Mouse (Mus musculus) NIH3T3 (cell line): ENCODE measurements around the gene Epha8.
A peak's percentile ranks its signal among the peaks of the same experiment; 100 is the strongest.

Experiments
- DNase-seq: peaks from one replicate; pipeline ENCODE4 v3.0.0-alpha.2; 2012; ENCODE audit warnings: low read depth

Gene Epha8

DNA sequence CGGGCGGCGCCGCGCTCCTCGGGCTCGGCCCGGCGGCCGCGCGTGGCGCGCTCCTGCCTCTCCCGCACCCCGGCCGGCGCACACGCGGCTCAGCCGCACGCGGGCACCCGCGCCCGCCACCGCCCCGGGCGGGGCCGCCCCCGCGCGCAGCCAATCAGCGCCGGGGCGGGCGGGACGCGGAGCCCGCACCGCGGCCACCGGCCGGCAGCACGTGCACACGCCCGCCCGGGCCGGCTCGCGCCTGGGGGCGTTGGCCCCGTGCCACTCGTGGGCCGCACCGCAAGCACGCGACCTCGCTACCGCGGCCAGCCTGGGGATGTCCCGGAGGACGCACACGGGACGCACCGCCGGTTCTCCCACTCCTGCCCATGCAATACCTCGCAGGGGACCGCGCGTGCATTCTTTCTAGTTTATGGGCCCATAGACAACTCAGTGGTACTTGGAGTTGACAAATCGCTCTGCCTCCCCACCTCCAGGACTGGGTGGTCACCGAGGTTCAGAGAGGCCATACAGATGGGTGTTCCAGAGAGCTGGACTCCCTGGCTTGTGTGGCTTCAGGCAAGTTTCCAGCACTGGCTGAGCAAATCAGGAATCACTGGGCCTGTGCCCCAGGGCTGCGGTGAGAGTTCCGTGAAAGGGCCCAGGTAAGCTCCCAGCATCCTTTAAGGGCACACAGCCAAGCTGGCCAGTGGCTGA, at the start of gene Epha8:
Gene Epha8 (minus strand): TSS at position 66 of the 696 bp plus-strand sequence.
- DNase-seq, result no peak

DNA sequence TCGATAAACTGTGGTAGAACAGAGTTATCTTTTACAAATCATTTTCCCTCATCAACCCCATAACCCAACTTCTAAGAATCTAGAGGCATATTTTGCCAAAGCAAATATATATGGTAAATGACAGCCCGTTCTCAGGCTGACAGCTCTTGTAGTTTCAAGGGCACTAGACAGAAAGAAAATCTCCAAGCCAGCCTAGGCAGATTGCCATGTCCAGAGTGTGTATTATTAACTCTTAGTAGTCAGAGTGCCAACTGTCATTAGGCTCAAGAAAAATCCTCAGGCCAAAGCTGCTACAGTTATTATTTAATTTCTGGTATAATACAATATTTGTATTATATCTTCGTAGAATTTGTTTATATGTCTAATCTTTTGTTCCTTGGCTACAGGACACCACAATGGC, 45.2 kb upstream of the Epha8 start:
- DNase-seq, result peak; percentile 36

DNA sequence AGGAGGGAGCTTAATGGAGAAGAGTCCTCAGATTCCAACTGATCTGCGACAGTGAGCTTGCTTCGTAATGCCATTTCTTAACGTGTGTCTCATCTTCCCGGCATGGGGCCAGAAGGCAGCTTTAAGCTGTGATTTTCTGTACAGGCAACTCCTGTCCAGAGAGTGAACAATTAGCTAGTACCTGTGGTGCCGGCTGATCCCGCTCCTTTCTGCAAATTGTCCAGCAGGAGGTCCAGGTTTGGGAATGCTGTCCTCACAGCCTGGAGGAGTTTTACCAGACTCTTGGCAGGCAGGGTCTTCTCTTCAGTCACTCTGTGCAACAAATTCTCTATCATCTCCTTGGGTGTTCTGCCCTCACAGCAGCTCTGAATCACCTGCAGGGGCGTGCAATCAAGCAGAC, 44.4 kb upstream of the Epha8 start:
- no peak for DNase-seq

DNA sequence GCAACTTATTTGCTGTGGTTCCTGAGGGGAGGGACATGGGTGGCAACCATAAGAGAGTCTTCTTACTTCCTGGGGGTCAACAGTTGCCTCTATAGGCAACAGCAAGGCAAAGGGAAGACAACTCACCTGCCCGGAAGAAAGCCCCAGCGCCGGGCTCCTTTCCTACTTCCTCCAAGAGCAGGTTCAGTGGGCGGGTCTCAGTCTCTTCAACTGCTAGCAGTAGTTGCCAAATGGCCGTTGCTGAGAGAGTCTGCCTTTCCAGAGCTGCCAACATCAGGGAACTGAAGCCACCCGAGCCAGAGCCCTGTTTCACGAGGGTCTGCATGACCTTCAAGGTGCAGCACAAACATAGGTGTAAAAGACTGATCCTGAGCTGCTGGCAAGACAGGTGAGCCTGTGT, 41.8 kb upstream of the Epha8 start:
- no peak for DNase-seq

DNA sequence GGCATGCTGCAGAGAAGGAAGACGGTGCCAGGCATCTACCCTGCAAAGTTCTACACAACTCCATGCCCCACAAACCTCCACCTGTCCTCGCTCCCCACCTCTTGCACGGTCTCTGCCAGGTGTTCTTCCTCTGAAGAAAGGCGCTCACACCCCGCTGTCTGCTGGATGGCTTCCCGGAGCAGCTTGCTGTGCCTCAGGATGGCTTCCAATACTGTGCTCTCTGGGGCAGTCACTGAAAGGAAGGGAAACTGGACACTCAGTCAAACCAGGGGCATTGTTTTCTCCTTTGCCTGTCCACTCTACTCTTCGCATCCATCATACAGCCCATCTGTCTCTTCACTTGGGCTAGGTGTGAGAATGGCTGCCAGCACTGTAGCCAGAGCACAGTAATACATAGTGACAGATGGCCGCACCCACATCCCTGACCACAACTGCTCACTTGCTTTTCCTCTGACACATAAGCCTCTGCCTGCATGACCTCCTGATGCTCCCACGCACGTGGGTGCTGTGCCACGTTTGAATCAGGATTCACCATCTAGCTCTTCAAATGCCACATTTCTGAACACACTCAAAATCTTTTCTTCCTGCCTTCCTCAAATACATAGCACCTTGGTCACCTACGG, 41.2 kb upstream of the Epha8 start:
- no peak for DNase-seq

DNA sequence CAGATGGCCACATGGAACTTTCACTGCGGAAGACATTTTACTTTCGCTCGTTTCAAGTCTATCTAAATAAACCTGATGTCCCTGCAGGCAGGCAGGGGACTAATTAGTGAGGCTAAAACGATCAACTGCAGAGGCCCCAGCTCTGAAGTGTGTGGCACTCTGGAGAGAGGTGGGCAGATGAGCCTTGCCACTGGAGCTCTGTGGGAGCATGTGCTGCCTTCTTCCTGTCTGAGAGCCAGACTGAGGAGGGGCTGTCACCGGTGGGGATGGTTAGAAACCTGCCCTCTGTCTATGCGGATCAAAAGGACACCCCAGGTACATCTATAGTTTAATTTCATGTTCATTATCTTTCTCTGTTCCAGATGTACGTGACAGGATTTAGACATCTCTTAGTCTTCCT, 40.3 kb upstream of the Epha8 start:
- no peak for DNase-seq

DNA sequence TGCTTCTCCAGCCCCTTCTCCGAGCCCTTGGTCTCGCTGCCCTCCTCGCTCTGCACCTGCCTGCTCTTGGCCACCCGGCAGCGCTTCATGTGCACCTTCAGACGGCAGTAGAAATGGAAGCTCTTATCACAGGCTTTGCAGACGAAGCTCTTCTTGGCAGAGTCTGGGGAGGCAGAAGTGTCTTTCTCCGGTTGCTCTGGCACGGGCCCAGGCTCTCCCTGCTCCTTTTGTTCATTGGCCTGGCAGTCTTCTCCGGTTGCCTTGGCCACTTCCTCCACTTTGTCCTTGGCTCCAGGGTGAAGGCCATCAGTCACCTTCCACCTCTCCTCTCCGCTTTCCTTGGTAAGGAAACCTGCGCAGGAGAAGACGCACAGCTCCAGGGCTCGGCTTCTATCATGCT, 38.7 kb upstream of the Epha8 start:
- no peak for DNase-seq

DNA sequence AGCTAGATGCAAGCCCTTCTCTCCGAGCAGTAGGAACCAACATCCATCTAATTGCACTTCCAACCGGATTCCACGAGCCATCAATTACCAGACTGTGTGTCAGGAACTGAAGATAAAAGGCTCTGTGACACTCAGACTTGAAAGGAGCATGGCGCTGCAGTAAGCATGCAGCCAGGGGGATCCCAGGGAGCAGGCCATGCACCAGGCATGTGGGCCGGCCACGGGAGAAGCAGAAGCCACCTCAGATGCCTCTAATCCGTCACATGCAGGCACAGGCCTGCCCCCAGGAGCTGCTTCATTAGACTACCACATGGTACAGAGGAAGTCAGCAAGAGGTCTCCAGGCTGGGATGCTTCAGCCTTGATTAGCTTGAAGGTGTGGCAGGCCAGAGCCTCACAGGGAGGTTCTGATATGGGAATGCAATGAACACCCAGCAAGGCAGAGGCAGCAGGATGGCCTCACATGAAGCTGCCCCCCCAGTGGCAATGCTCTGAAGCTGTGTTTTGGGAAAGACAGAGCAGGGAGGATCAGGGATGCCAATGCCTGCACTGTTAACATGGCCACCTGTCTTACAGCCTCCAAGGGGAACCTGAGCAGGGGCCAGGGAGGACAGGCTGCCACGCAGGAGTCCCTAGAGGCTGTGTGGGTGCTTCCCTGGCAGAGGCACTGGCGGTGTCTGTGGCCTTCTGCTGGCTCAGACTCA, 25.5 kb upstream of the Epha8 start:
- DNase-seq, result no peak

DNA sequence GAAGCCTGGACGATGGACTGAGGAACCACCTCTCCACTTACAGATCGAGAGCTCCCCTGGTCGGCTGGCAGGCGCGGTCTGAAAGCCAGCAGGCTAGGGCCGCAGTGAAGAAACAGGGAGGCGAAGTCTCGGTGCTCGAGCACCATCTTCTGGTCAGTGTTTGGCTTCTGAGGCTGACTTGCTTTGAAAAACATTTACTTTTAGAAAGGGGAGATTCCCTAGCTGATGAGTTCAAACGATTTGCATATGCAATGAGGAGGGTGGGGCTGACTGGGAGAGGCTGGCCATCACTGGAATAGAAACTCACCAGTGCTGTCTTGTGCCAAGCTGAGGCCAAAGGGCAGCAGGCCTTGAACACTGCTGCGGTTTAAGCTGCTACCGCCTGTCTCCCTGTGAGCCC, 24.7 kb upstream of the Epha8 start:
- DNase-seq, result peak; percentile 22

DNA sequence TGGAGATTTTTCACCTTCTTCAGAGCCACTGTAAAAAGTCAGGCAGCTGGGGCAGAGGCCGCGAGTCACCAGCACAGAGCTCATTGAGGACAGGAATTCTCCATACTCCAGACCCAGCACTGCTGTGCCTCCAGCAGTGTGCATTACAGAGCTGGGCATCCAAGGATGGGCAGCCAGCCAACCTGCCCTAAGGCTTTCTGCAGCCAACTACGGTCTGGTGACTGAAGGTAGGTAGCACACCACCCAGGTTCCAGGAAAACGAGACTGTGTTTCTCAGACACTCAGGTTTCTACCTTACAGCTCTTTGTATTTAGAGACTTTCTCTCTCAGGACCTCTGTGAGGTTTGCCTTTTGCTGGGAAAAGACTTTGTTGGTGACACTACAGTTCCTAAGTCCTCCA, 24.3 kb upstream of the Epha8 start:
- DNase-seq, result peak; percentile 7

DNA sequence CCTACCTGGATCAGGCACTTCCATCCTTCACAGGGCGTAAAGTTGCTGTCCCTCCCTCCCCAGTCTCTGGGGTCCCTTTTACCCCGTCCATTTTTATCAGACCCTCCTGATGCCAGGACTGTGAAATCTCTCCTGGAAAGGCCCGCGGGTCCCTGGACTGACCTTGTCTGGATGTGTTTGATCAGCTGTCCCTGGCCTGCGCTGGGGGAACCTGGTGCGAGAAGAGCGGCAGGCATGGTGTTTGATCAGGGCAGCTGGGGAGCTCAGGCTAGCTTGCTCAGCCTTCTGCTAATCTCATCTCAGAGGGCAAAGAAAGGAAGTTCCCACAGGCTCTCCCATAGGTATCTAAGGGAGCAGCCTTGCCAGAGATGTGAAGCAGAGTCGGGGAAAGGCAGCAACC, 20.6 kb upstream of the Epha8 start:
- DNase-seq, result no peak

DNA sequence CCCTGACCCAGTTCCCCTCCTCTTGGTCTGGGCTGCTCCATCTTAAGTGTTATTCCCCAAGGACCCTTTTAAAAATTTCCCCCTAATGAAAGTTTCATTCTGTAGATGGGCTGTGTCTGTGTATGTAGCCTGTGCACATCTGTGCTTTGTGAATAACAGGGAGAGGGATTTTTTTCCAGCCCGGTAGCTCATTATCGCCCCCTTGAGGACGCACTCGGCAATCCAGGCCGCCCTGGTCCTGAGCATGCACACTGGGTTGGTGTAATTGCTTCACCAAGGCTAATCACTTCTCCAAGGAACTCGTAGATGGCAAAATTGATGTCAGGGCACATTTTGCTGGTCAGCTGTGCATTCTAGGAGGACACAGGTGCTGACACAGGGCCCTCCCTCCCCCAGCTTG, 14.3 kb upstream of the Epha8 start:
- DNase-seq, result peak; percentile 60

DNA sequence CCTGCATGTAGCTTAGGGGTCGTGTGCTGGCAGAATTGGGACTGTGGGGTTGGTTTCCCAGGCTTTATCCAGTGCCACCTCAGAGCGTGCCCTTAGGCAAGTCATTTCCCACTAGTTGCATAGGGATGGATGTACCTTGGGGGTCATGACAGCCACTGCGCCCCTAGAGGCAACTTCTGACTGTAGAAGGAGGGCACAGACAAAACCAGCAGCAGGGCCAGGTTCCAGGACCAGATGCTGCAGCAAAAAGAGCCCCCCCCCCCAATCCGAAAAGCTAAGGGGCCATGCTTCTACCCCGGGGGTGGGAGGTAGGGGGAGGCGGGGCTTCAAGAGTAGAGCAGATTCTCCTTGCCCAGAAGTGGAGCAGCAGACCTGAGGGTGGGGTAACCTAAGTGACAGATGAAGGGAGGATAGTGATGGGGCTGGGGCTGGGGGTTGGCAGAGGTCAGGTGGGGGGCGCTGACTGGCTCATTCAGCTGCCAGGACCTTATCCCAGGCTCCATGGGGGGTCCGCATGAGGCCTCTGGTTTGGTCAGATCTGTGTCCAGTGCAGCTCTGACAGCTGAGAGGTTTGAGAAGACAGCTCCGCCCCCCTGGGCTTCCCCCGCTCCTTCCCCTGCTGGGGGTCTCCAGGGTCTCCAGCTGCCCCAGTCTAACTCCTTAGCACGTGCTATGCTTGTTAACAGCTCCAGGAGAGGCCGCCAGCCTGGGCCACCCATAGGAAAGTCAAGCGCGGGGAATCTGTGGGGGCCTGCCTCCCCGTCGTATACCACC, 13.1 kb upstream of the Epha8 start:
- DNase-seq, result no peak

DNA sequence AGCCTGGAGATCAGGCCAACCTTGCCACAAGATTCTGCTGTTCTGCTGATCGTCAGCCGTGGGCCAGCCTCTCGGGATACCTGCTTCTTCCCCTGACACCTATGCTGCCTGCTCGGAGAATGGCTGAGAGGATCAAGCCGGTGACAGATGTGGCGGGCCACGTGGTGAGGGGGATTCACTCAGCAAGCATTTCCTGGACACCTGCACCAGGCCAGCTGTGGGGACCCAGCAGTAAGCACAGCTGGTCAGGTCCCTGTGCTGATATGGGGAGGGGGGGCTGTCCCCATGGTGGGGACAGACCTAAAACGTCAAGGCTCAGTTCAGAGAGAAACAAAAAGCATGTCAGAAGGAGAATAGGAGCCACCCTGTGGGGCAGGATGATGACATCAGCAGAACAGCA, 12.5 kb upstream of the Epha8 start:
- no peak for DNase-seq

DNA sequence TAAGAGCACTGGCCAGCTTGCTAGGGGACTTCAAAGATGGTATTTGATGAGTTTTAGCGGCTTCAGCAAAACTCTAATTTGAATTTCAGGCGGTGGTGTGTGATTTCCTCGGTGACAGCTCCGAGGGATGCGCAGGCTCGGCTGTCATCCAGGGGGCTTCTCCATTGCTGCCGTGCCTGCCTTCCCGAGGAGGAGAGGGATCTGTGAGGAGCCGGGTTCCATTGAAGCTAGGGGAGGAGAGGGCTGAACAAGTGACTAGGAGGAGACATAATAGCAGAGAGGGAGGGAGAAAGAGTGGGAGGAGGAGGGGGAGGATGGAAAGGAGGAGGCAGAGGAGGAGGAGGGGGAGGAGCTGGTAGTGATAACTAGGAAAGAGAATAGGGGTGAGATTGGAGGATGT, 10.9 kb upstream of the Epha8 start:
- no peak for DNase-seq

DNA sequence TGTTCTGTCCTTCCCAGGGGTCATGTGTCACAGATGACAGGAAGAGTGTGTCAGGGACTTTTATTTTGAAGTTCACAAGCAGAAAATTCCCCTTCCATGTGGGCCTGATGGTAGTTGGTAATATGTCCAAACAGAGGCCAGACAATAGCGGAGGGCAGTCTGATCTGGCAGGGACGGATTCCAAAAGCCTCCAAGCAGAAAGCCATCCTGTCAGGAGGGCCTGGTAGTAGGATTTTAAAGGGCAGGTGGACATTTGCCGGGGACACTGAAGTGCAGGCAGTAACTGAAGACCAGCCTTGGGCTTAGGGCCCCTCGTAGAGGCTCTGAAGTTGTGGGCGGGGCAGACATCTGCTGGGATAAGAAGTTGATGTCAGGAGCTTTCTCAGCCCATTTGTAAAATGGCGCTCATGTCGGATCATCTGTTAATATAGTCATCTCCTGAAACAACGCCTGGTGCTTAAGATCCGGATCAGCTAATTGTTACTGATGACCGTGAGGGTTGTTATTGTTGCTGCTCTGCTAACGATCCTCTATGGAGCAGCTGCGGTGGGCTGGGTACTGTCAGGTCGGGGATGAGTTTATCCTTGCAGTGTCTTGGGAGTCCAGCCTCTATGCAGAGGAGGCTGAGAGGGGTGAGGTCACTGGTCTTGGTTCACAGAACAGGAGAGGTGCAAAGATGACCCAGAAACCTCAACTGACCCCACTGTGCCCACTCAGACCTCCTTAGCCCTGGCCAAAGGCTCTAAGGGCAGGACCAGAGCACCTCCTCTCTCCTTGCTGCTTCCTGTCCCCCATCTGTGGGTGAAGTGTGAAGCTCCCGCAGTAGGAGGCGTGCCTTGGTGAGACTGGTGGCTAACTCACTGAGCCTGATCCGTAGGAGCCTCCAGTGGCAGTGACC, 10.1 kb upstream of the Epha8 start:
- DNase-seq, result no peak

DNA sequence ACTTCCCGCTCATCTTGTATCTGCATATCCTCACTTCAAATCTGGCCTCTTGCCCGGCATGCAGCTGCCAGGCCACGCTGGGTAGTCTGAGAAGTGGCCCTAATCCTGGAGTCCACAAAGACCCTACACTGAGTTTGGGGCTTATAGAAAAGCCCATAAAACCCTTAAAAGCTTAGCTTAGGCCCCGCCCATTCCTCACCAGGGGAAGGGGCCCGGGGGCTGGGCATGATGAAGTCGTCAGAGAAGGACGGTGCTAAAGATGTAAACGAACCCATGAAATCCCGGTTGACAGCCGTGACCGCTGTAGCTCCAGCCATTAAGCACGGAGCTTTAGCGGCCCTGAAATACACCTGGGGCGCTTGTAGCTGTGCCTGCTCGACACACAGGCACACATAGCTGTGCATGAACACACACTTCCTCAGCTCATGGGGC, 8.4 kb upstream of the Epha8 start:
- no peak for DNase-seq

DNA sequence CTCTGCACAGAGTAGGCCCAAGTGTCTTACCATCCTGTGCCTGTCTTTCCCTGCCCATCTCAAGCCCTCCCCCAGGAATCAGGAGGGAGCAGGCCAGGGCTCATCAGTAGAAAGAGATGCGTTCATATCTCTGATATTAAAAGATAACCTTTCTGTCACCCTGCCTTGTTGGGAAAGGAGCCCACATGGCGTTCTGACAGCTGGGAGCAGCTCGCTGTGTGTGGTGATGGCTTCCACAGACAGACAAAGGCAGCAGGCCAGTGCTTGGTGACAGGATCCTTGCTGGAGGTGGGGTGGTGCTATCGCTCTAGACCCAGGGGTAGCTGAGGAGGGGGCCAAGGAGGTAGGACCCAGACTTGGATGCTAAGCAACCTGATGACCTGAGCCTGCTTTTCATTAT, 5.8 kb upstream of the Epha8 start:
- DNase-seq, result no peak

DNA sequence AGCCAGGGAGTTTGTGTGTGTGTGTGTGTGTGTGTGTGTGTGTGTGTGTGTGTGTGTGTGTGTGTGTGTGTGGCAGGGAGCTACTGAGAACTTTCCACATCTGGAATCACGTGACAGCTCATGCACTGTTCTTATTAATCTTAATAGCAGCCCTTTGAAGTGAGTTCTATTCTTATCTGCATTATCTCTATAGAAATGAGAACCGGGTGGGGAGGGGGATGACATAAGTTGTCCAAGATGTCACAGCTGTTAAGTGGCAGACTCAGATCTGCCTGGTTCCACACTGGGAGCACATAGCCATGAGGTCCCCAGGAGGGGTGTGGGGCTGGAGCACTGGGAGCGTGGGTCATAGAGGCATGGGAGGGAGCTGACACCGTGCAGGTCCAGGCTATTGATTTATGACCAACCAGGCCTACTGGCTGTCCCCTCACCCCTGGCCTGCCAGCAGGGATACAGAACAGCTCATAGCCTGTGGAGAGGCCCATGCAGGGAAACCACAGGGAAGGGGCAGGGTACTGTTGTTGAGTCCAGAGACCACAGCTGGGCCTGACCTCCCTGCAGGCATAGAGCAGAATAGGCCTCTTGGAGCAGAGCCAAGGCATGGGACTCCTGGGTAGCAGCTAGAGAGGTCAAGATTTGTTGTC, 5.1 kb upstream of the Epha8 start:
- DNase-seq, result peak; percentile 9

DNA sequence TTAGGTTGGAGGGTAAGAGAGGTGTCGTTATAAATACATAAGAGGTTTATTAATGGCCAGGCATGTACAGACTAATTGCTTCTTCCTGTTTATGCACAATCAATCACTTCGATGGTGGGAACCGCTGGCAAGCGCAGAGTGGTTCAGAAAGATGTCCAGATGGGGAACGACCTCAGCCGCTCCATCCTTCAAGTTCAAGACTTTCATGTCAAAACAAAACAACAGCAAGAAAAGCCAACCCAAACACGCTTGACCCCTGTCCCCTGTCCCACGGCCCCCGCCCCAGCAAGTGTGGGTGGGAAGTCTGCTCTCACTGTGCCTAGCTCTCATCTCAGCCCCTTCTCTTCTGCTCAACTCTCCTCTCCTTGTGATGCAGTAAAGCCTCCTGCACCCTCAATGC, 4.0 kb upstream of the Epha8 start:
- DNase-seq, result no peak

DNA sequence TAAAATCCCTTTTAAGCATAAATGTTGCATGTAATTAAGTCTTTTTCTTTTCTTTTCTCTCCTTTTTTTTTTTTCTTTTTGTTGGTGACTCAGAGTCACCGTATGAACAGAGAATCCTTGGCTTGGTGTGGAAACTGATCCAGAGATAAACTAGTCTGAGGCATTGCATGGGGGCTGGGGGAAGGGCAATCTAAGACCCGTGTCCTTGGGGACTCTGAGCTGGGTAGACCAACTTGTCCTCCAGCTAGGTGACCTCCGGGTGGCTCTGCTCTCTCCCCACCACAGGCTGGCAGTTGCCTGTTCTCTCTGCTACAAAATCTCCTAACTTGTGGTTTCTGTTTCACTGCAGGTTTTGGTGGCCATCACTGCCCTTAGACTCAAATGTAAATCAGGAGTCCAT, 3.5 kb upstream of the Epha8 start:
- no peak for DNase-seq
